Comparison of ENCODE assay signal across 29 mouse cellular contexts in the genomic region with DNA sequence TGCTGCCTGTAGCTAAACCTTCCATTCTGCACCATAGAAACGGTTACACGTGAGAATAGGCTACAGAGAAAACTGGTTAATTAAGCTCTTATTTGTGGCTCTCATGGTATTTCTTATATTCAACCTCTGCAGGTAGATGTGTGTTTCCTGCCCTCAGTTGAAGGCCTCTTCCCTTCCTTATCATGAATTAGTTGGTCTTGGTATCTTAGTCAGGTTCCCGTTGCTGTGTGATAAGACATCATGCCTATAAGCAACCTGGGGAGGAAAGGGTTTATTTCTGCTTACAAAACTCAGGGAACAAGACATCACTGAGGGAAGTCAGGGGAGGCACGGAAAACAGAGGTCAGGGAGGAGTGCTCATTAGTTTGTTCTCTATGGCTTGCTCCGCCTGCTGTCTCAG. TPM values are rescaled to one million over a fixed set of nuclear protein-coding genes. Genes with fewer than 3 reads are reported as not detected.
DNase-seq lines count a peak whose midpoint lies in the region; ATAC-seq and TF ChIP-seq lines count a peak whose summit lies in the region.
"Had no signal": no experiment of that assay in that cellular context is flagged by ENCODE, and none has a peak within 500 bp of the region (broad histone marks: within the 10 kb centered on the region; RNA-seq: fewer than 3 reads in every experiment).

No protein-coding gene starts in this region.

- DNase-seq in left cerebral cortex, adult 2 months (ENCODE audit: extremely low spot score in 1 of 2, low spot score in 2 of 2), result no peak
- no peak for DNase-seq in left cerebral cortex, postnatal 14 days (ENCODE audit: low spot score in 2 of 2)
- no peak for DNase-seq in liver, embryonic 11.5 days (ENCODE audit: low spot score)
- DNase-seq in liver, embryonic 13.5 days, result no peak
- no peak for DNase-seq in adrenal gland, adult 8-10 months
- DNase-seq in Muller cell, postnatal 12 days (ENCODE audit: inconsistent ontology term), result no peak
- DNase-seq: adrenal gland, postnatal 10 days; adrenal gland, postnatal 36 days; cerebellum, adult 18-20 months; cerebellum, adult 9-10 months; cerebellum, postnatal 14 days; gastrocnemius, postnatal 10 days; gastrocnemius, postnatal 36 days; heart, adult 2 months; heart, postnatal 14 days; heart, postnatal 4 days had no signal

- peak; percentile 60 for ATAC-seq in liver, embryonic 11.5 days (replicated peaks; ENCODE audit: low FRiP score)
- ATAC-seq in liver, embryonic 13.5 days (ENCODE audit: low read depth), result peak; percentile 58
- ATAC-seq: activated CD4-positive, CD25-positive, alpha-beta regulatory T cell, adult 4 months; CD4-positive, CD25-positive, alpha-beta regulatory T cell, adult 4 months; forebrain, embryonic 15.5 days; hindbrain, postnatal 0 days had no signal

- H3K27me3 ChIP-seq in liver, embryonic 11.5 days (replicated peaks; ENCODE audit: control insufficient read depth, insufficient read depth, low read length), result no peaks in the 10 kb centered on the region
- no peaks in the 10 kb centered on the region for H3K27me3 ChIP-seq in liver, embryonic 13.5 days
- H3K27me3 ChIP-seq: embryonic facial prominence, embryonic 12.5 days; embryonic facial prominence, embryonic 15.5 days; forebrain, embryonic 12.5 days; forebrain, embryonic 15.5 days; heart, embryonic 13.5 days had no signal

- intact Hi-C loops in left cerebral cortex, adult 2 months (cut with DNase I), result no loop called here
- intact Hi-C loops in left cerebral cortex, postnatal 14 days (cut with DNase I), result no loop called here

- TF ChIP-seq CTCF in left cerebral cortex, adult 2 months (IDR thresholded peaks at IDR 0.05), result no peak

- H3K9me3 ChIP-seq in liver, embryonic 11.5 days (ENCODE audit: control insufficient read depth, low read length), result no peaks in the 10 kb centered on the region
- H3K9me3 ChIP-seq in liver, embryonic 13.5 days (replicated peaks), result no peaks in the 10 kb centered on the region
- H3K9me3 ChIP-seq: embryonic facial prominence, embryonic 12.5 days; embryonic facial prominence, embryonic 15.5 days; forebrain, embryonic 12.5 days; forebrain, embryonic 15.5 days; heart, embryonic 10.5 days; heart, embryonic 13.5 days had no signal

- 44% methylated on average over 5 of the region's 5 CpGs for WGBS in liver, embryonic 11.5 days
- 46% methylated on average over 5 of the region's 5 CpGs for WGBS in liver, embryonic 13.5 days (ENCODE audit: insufficient replicate concordance)

- H3K9ac ChIP-seq in liver, embryonic 11.5 days (ENCODE audit: low read depth, low read length), result no peak overlapping the region
- no peak overlapping the region for H3K9ac ChIP-seq in liver, embryonic 13.5 days
- H3K9ac ChIP-seq: embryonic facial prominence, embryonic 12.5 days; embryonic facial prominence, embryonic 15.5 days; forebrain, embryonic 12.5 days; forebrain, embryonic 15.5 days; heart, embryonic 13.5 days; hindbrain, embryonic 14.5 days had no signal

- H3K4me1 ChIP-seq in liver, embryonic 11.5 days (replicated peaks; ENCODE audit: control insufficient read depth, insufficient read depth, low read length), result peaks cover 13% of the 10 kb centered on the region; the same call in 1 of the 2 replicates
- H3K4me1 ChIP-seq in liver, embryonic 13.5 days (replicated peaks), result peaks cover 30% of the 10 kb centered on the region
- H3K4me1 ChIP-seq: embryonic facial prominence, embryonic 15.5 days had no signal

- H3K27ac ChIP-seq in left cerebral cortex, adult 2 months, result peak overlapping the region; percentile 44; the same call in 1 of the 2 replicates
- H3K27ac ChIP-seq in liver, embryonic 11.5 days (ENCODE audit: low read depth, low read length), result no peak overlapping the region
- H3K27ac ChIP-seq in liver, embryonic 13.5 days, result peak overlapping the region; percentile 10
- H3K27ac ChIP-seq: embryonic facial prominence, embryonic 12.5 days; embryonic facial prominence, embryonic 15.5 days; forebrain, embryonic 12.5 days; forebrain, embryonic 15.5 days; heart, adult 2 months; heart, embryonic 10.5 days; heart, embryonic 13.5 days; hindbrain, embryonic 14.5 days; hindbrain, postnatal 0 days had no signal

- H3K4me3 ChIP-seq in left cerebral cortex, adult 2 months, result no peak overlapping the region
- H3K4me3 ChIP-seq in liver, embryonic 11.5 days (ENCODE audit: low read depth, low read length), result no peak overlapping the region
- no peak overlapping the region for H3K4me3 ChIP-seq in liver, embryonic 13.5 days (replicated peaks)
- H3K4me3 ChIP-seq: embryonic facial prominence, embryonic 12.5 days; embryonic facial prominence, embryonic 15.5 days; forebrain, embryonic 12.5 days; forebrain, embryonic 15.5 days; heart, adult 2 months; heart, embryonic 10.5 days; heart, embryonic 13.5 days had no signal

- no peaks in the 10 kb centered on the region for H3K36me3 ChIP-seq in liver, embryonic 11.5 days (ENCODE audit: control insufficient read depth, insufficient read depth, low read length)
- H3K36me3 ChIP-seq in liver, embryonic 13.5 days, result no peaks in the 10 kb centered on the region
- H3K36me3 ChIP-seq: embryonic facial prominence, embryonic 12.5 days; embryonic facial prominence, embryonic 15.5 days; forebrain, embryonic 12.5 days; forebrain, embryonic 15.5 days; heart, embryonic 10.5 days; heart, embryonic 13.5 days had no signal

- no peak overlapping the region for H3K4me2 ChIP-seq in liver, embryonic 11.5 days
- H3K4me2 ChIP-seq in liver, embryonic 13.5 days, result no peak overlapping the region
- H3K4me2 ChIP-seq: embryonic facial prominence, embryonic 12.5 days; embryonic facial prominence, embryonic 15.5 days; forebrain, embryonic 12.5 days; forebrain, embryonic 15.5 days; heart, embryonic 13.5 days; hindbrain, embryonic 14.5 days had no signal

RNA-seq across cellular contexts. Expression of gene Csrnp3, which starts 48.7 kb away (rescaled TPM):
- 10 to 100 TPM; 87.5 to 89.2 TPM for total RNA-seq in left cerebral cortex, adult 2 months (2021)
- total RNA-seq in left cerebral cortex, postnatal 14 days (2021), result 10 to 100 TPM; 89.3 to 90.8 TPM
- polyA plus RNA-seq in liver, embryonic 11.5 days (2014; fragmentation: Nextera tagmentation; extraction: Ambion mirVana), result 0.51 and 0.96 TPM in 2 replicates
- 0.21 and 0.36 TPM in 2 replicates for polyA plus RNA-seq in liver, embryonic 13.5 days (2015; fragmentation: Nextera tagmentation; extraction: Ambion mirVana)
- total RNA-seq in adrenal gland, adult 8-10 months (2022), result 1 to 10 TPM in 2 of 4 experiments, under 1 TPM in 2; 0.41 to 1.1 (median 0.87) TPM
- total RNA-seq: granulocyte monocyte progenitor cell, adult 5-6 weeks; MEL had no signal
- polyA plus RNA-seq: C2C12; CD4-positive, CD25-positive, alpha-beta regulatory T cell, adult 4 months had no signal

Comparison
In these comparisons a context has a peak if more than half of its experiments do, and no peak if none do; other contexts are left out.
1. RNA of gene Csrnp3, which starts 48.7 kb away (total RNA-seq): 89.3 to 90.8 TPM in left cerebral cortex, postnatal 14 days and 87.5 to 89.2 TPM in left cerebral cortex, adult 2 months; 0.41 to 1.1 TPM in adrenal gland, adult 8-10 months; every median in the first group is over 10 times any median in the second.